Mouse (Mus musculus) erythroblast, embryonic 14.5 days (primary cell): Measurements from ENCODE around the gene Rcl1. TPM values are rescaled to one million over a fixed set of nuclear protein-coding genes. Genes with fewer than 3 reads are reported as not detected.

Experiments
- H3K27me3 ChIP-seq: 2 replicates; pipeline ENCODE4 v1.6.1; 2012; ENCODE audit warnings: inconsistent platforms; ENCODE audit not compliant: control insufficient read depth
- H3K36me3 ChIP-seq: 2 replicates; pipeline ENCODE4 v1.6.1; 2012; ENCODE audit warnings: mild to moderate bottlenecking, inconsistent platforms; ENCODE audit not compliant: control insufficient read depth
- H3K4me1 ChIP-seq: 2 replicates; pipeline ENCODE4 v1.6.1; 2012; ENCODE audit warnings: inconsistent platforms; ENCODE audit not compliant: control insufficient read depth
- H3K4me3 ChIP-seq: replicated peaks from 2 replicates; pipeline ENCODE3; 2012; ENCODE audit warnings: moderate library complexity, mild to moderate bottlenecking, inconsistent platforms
- H3K9me3 ChIP-seq: 2 replicates; pipeline ENCODE4 v1.6.1; 2012; ENCODE audit warnings: low read length, inconsistent platforms, mixed read lengths; ENCODE audit not compliant: control insufficient read depth
- GATA1 ChIP-seq: IDR thresholded peaks from 2 replicates; pipeline ENCODE4 v1.6.1; 2012; ENCODE audit warnings: low read length, inconsistent platforms, mixed read lengths
- TAL1 ChIP-seq: IDR thresholded peaks from 3 replicates; pipeline ENCODE4 v1.6.1; 2012; ENCODE audit warnings: low read length, inconsistent platforms, mixed read lengths
- polyA plus RNA-seq: library from polyadenylated mRNA; stranded (reverse); fragments of >175 nt; gene quantifications from 2 replicates; pipeline ENCODE4 v1.2.3, GENCODE M21; 2012

The Rcl1 gene
- polyA plus RNA-seq, 1 experiment: 1.6 TPM

DNA sequence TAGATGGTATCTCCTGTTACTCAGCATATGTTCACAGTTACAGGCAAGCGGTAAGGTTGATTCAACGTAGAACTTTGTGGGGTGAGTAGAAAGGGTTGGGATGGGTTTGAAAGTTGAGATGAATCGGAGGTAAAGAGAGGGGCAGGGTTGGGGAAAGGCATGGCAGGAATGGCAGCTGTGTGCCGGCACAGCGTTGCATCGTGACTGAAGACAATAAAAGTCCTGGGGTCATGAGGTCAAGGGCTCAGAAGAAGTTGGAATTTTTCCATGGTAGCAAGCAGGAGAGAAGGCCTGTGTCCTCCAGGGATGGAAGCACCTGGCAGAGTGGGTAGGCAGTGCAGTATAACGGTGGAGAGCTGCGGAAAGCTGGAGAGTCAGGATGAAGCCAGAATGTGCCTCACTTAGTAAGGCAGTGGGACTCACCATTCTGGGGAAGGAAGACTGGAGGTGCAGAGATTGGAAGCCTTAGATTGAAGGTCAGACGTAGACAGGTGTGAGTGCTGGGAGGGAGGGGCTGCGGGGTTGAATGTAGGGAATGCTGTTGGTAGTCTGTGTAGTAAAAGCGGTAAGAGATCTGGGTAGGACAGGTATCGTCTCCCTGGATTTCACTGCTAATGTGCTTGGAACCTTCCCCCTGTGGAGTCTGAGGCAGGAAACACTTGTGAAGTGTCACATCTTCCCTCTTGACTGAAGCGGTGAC is 23.9 kb downstream of the Rcl1 start:
- H3K9me3 ChIP-seq: no peaks in the 10 kb centered on the region
- peaks cover 95% of the 10 kb centered on the region for H3K36me3 ChIP-seq
- H3K27me3 ChIP-seq: no peaks in the 10 kb centered on the region
- no peak overlapping the region for H3K4me3 ChIP-seq
- H3K4me1 ChIP-seq: no peaks in the 10 kb centered on the region
- TF ChIP-seq GATA1: no peak
- TF ChIP-seq TAL1: no peak

DNA sequence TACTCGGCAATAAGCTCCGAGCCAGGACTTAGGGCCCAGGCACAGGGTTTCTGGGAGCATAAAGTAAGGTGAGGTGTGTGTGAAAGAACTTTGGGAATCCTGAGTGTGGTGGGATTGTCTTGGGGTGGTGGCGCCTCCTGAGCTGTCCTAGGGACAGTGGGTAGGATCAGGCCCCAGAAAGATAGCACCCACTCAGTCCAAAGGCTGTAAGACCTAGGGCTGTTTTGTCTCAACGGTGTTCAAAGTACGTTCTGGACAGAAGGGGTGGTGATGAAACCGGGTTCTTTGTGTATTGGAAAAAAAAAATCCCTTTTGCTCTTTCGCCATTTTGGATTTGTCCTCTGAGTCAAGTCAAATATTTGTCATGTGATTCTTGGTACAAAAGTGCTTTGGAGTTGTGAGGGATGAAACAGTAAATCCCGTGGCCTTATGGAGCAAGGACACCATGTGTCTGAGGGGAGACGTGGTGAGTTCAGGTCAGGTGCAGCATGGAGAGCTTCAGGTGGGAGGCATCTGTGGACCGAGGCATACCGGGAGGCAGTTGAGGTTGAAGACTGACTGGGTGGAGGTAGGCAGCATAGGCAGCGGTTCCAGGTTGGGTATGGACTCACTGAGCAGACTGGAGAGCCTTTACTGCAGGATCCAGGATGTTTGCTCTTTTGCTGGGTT is 25.3 kb downstream of the Rcl1 start:
- peak overlapping the region; percentile 39 for H3K4me3 ChIP-seq
- peaks cover 96% of the 10 kb centered on the region for H3K36me3 ChIP-seq
- H3K4me1 ChIP-seq: peaks cover 4% of the 10 kb centered on the region; the same call in 1 of the 2 replicates
- TF ChIP-seq GATA1 (no peak), TAL1 (no peak)
- no peaks in the 10 kb centered on the region for H3K9me3 ChIP-seq
- H3K27me3 ChIP-seq: no peaks in the 10 kb centered on the region

DNA sequence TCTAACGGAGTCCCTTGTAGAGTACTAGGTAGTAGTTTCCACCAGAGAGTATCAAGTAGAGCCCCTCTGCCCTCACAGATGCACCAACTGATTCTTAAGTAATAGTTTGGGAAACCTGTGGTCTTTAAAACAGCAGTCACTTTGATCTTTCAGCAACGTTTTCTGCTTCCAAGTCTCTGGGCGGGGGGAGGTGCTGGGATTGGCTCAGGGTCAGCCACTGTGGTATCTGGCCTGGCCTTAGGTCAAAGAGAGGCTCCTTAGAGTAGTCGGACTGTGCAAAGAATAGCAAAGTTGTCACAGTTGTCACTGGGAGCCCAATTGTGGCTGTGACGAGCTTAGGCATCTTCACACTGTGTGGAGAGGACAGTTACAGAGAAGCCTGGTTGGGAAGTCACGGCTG is 26.2 kb downstream of the Rcl1 start:
- H3K4me1 ChIP-seq: peaks cover 6% of the 10 kb centered on the region; the same call in 1 of the 2 replicates
- peaks cover 96% of the 10 kb centered on the region for H3K36me3 ChIP-seq
- H3K27me3 ChIP-seq: no peaks in the 10 kb centered on the region
- TF ChIP-seq GATA1 (no peak), TAL1 (no peak)
- H3K4me3 ChIP-seq: peak overlapping the region; percentile 39
- no peaks in the 10 kb centered on the region for H3K9me3 ChIP-seq

DNA sequence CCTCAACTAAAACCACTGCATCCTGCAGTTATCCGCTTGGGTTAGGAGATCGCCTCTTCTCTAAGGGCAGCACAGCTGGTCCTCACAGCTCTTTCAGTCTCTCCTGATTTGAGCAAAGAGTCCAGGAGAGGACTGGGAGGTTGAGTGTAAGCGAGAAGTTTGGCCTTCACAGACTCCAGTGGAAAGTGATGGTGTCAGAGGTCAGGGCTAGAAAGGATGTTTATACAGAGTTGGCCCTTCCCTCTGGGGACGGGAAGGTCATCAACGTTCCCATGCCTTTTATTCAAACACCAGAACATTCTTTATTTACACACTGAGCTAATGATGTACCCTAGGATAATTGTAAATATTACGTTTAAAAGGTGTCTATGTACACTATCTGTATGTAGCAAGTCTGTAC is 27.0 kb downstream of the Rcl1 start:
- TF ChIP-seq TAL1 (no peak), GATA1 (no peak)
- no peaks in the 10 kb centered on the region for H3K9me3 ChIP-seq
- no peaks in the 10 kb centered on the region for H3K27me3 ChIP-seq
- peaks cover 96% of the 10 kb centered on the region for H3K36me3 ChIP-seq
- peaks cover 6% of the 10 kb centered on the region; the same call in 1 of the 2 replicates for H3K4me1 ChIP-seq
- no peak overlapping the region for H3K4me3 ChIP-seq

DNA sequence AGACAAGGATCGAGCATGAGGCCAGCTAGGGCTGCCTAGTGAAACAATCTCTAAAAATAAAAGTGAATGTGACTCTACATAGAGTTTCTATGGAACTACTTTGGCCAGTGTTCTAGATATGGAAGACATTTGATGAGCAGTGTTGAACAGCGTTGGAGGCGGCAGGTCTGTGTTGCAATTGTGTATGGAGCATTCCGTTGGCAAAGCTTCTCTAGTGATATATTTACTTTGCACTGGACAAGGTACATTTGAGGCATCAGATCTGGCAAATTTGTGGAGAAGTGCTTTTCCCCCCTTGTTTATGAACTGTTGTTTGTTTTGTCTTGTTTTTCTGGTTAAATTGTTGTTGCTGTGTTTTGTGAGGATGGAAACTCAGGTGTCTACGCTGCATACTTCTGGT is 28.4 kb downstream of the Rcl1 start:
- Histone ChIP-seq H3K27me3 (no peaks in the 10 kb centered on the region), H3K4me3 (no peak overlapping the region), H3K9me3 (no peaks in the 10 kb centered on the region), H3K4me1 (peaks cover 13% of the 10 kb centered on the region), H3K36me3 (peaks cover 98% of the 10 kb centered on the region)
- no peak for TF ChIP-seq GATA1
- TF ChIP-seq TAL1: no peak

DNA sequence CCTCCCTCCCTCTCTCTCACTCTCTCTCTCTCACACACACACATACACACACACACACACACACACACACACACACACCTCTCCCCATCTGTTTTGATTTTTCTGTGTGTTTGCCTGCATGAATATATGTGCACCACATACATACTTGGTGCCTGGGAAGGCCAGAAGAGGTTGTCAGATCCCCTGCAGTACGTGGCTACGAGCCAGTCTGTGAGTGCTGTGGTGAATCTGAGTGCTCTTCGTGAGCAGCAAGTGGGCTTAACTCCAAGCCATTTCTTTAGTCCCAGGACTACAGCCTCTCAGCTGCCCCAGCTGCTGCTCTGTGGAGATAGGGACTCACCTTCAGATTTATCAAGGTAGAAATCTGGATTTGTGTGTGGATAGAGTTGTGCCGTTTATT is 30.0 kb downstream of the Rcl1 start:
- peaks cover 97% of the 10 kb centered on the region for H3K36me3 ChIP-seq
- no peaks in the 10 kb centered on the region for H3K27me3 ChIP-seq
- no peaks in the 10 kb centered on the region for H3K9me3 ChIP-seq
- TF ChIP-seq TAL1 (no peak), GATA1 (no peak)
- peaks cover 29% of the 10 kb centered on the region for H3K4me1 ChIP-seq
- no peak overlapping the region for H3K4me3 ChIP-seq

DNA sequence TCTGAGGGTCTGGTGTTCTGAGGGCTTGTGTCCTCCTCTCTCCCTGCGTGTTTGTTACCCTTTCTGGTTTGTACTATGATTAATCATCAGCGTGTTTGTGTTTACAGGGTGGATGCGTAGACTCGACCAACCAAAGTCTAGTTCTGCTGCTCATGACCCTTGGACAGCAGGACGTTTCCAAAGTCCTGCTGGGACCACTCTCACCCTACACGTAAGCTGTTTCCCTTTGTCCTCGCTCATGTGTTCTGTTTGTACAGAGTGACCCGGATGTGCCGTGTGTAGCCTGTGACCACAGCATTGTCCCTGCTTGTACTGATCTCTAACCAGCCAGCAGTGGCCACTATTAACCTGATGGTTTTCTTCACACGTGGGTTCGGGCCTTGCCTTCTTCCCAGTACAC is 33.1 kb downstream of the Rcl1 start:
- peaks cover 91% of the 10 kb centered on the region for H3K36me3 ChIP-seq
- H3K4me3 ChIP-seq: no peak overlapping the region
- no peaks in the 10 kb centered on the region for H3K27me3 ChIP-seq
- TF ChIP-seq TAL1 (no peak), GATA1 (no peak)
- no peaks in the 10 kb centered on the region for H3K9me3 ChIP-seq
- H3K4me1 ChIP-seq: peaks cover 50% of the 10 kb centered on the region

DNA sequence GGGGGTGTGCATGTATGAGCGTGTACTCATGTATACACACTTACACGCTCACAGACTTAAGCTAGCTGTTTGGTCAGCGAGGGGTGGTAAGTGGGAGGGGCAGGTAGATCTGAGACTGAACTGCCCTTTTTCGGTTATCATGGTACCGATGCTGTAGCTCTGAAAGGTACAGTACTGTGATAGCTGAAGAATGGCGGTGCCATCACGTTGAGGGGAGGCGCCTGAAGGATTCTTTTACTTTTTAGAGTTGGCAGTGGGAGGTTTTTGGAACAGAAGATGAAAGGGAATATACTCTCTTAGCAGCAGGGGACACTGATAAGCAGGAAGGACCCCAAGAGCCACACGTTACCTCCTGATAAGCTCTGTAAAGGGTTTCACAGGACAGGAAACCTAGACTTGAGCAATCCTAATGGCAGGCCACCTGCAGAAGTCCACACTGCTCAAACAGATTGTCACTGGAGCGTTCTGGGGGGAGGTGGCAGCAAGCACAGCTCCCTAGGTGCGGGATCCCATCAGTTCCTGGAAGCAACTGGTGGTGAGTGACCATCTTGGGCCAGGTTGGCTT is 34.1 kb downstream of the Rcl1 start:
- H3K4me1 ChIP-seq: peaks cover 59% of the 10 kb centered on the region
- H3K36me3 ChIP-seq: peaks cover 92% of the 10 kb centered on the region
- no peaks in the 10 kb centered on the region for H3K27me3 ChIP-seq
- TF ChIP-seq TAL1: peak; percentile 33; the same call in 2 of the 3 replicates
- 0 out of 2 replicates have a peak, but pooled peaks have one; percentile 4 for TF ChIP-seq GATA1
- H3K9me3 ChIP-seq: no peaks in the 10 kb centered on the region
- peak overlapping the region; percentile 2 for H3K4me3 ChIP-seq

DNA sequence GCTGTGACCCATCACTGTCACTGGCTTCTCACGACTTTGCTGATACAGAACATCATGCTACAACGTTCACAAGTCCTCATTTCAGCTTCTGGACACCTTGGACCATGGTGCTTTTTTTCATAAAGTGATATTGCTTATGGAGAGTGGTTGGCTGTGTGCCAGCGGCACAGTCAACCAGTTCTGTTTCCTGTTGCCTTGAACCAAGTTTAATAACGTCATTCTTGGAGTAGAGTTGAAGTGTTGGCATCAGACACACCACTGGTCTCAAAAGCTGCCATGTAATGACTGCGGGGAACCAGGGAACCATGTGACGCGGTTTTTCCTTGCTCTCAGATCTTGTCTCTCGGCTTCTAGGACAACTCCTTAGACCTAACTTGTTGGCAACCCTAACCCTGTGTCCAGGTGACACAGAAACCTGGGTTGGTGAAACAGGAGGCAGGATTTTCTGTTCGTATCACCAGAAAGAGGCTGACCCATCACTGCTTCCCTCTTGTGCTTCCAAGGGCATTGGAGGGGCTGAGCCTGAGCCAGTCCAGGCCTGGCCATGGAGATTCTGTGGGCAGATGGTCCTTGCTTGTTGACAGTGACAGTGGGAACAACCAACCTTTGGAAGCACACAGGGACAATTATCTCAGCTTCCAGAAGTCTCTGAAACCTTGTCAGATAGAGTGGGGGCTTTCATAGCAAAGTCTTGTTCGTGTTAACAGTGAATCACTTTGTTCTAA is 37.5 kb downstream of the Rcl1 start:
- H3K36me3 ChIP-seq: peaks cover 91% of the 10 kb centered on the region
- no peak overlapping the region for H3K4me3 ChIP-seq
- TF ChIP-seq TAL1: no peak
- H3K4me1 ChIP-seq: peaks cover 64% of the 10 kb centered on the region
- H3K27me3 ChIP-seq: no peaks in the 10 kb centered on the region
- H3K9me3 ChIP-seq: no peaks in the 10 kb centered on the region
